Mouse (Mus musculus): ENCODE measurements around the gene Mpped1.

GRCm38 (mm10) chr15:83828011-83828410 is 48.7 kb downstream of the Mpped1 start:
- TF ChIP-seq CTCF (IDR thresholded peaks at IDR 0.05; ENCODE audit: low read depth) = no peak
- no peak for TF ChIP-seq EP300 (IDR thresholded peaks at IDR 0.05; ENCODE audit: low read depth)

Data from liver, embryonic 14.5 days (tissue).